Mouse (Mus musculus) C2C12 (cell line): ENCODE measurements around the gene Kank1. TPM values are rescaled to one million over a fixed set of nuclear protein-coding genes. Genes with fewer than 3 reads are reported as not detected.

Experiments used
- H3K27me3 ChIP-seq: one replicate; pipeline ENCODE4 v1.6.1; 2011; ENCODE audit not compliant: control insufficient read depth, insufficient read depth, insufficient read length
- H3K36me3 ChIP-seq: one replicate; pipeline ENCODE4 v1.6.1; 2011; ENCODE audit not compliant: control insufficient read depth, insufficient read depth
- H3K4me3 ChIP-seq: one replicate; pipeline ENCODE4 v1.5.1; 2011; ENCODE audit warnings: mild to moderate bottlenecking, control low read depth; ENCODE audit not compliant: poor library complexity, insufficient read depth, severe bottlenecking
- H3K79me2 ChIP-seq: one replicate; pipeline ENCODE4 v1.6.1; 2011; ENCODE audit not compliant: control insufficient read depth, insufficient read depth
- H3K79me3 ChIP-seq: one replicate; pipeline ENCODE4 v1.6.1; 2011; ENCODE audit warnings: low read depth, control low read depth
- H3ac ChIP-seq: one replicate; pipeline ENCODE3; 2011; ENCODE audit warnings: low read depth; ENCODE audit not compliant: control insufficient read depth, insufficient read length
- CEBPB ChIP-seq: IDR thresholded peaks from one replicate; pipeline ENCODE4 v1.6.1; 2011; ENCODE audit warnings: low read depth, mild to moderate bottlenecking, control low read depth, moderate library complexity
- CTCF ChIP-seq: IDR thresholded peaks from one replicate; pipeline ENCODE4 v1.5.1; 2011; ENCODE audit not compliant: control insufficient read depth, insufficient read depth, insufficient read length
- FOSL1 ChIP-seq: IDR thresholded peaks from one replicate; pipeline ENCODE4 v1.8.0; 2011; ENCODE audit warnings: mild to moderate bottlenecking, low read length; ENCODE audit not compliant: poor library complexity, insufficient read depth, severe bottlenecking
- MAX ChIP-seq: IDR thresholded peaks from one replicate; pipeline ENCODE4 v1.6.1; 2011; ENCODE audit warnings: mild to moderate bottlenecking, control low read depth
- MYOD1 ChIP-seq: IDR thresholded peaks from one replicate; pipeline ENCODE4 v1.6.1; 2011; ENCODE audit warnings: low read depth; ENCODE audit not compliant: control insufficient read depth, insufficient read length
- MYOG ChIP-seq: IDR thresholded peaks from one replicate; pipeline ENCODE4 v1.6.1; 2011; ENCODE audit not compliant: control insufficient read depth, insufficient read length; ENCODE audit errors: extremely low read depth
- USF1 ChIP-seq: IDR thresholded peaks from one replicate; pipeline ENCODE4 v1.6.1; 2011; ENCODE audit warnings: low read depth, mild to moderate bottlenecking, control low read depth, moderate library complexity
- polyA plus RNA-seq: library from polyadenylated mRNA; unstranded; fragments of >200 nt; fragmentation: generic; extraction: Trizol; gene quantifications from one replicate; pipeline ENCODE4 v1.2.1, GENCODE M21; 2012; ENCODE audit warnings: missing spikeins

Gene Kank1
- polyA plus RNA-seq, 1 experiment: 0.49 TPM

DNA sequence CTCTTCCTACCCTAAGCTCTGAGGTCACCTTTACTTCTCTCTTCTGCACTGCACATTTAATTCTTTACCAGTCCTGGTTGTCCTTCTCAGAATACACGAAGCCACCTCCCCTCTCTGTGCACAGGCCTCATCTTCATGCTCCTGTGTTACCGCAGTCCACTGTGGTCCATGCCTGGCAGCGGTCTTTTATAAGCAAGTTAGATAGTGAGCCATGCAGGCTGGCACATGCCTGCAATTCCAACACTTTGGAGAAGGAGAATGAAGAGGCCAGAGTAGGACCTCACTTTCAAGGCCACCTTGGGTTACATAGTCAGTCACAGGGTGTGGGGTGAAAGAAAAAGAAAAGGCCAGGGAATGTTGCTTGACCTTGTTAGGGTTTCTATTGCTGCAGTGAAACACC is 16.9 kb downstream of the Kank1 start:
- Histone ChIP-seq H3K27me3 (peaks cover 8% of the 10 kb centered on the region), H3K4me3 (no peak overlapping the region), H3K36me3 (no peaks in the 10 kb centered on the region), H3K79me3 (no peaks in the 10 kb centered on the region), H3K79me2 (no peaks in the 10 kb centered on the region), H3ac (no peak overlapping the region)
- TF ChIP-seq CTCF (no peak), FOSL1 (no peak), USF1 (no peak), MYOD1 (no peak), MAX (no peak), MYOG (no peak), CEBPB (no peak)

DNA sequence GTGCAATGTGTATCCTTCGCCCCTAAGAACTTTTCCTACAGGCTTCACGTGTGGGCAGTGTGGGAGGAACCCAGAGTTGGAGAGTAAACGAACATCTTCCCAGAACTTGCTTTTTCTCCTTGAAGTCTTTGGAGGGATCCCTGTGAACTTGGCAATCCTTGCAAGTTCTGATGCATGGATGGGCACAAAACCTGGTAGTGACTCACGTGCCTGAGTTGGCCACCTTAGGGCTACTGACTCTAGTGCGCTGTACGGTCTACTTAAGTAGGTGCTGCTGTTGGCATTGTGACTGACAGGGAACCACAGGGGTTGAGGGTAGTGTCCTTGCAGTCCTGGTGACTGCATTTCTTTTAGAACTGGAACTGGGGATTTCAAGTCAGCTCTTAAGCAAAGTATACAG is 21.5 kb downstream of the Kank1 start:
- no peaks in the 10 kb centered on the region for H3K79me2 ChIP-seq
- no peak for TF ChIP-seq USF1
- TF ChIP-seq MYOG: no peak
- TF ChIP-seq FOSL1: no peak
- no peak for TF ChIP-seq CEBPB
- TF ChIP-seq MYOD1: no peak
- no peak for TF ChIP-seq CTCF
- TF ChIP-seq MAX: no peak
- no peaks in the 10 kb centered on the region for H3K36me3 ChIP-seq
- peaks cover 5% of the 10 kb centered on the region for H3K27me3 ChIP-seq
- no peaks in the 10 kb centered on the region for H3K79me3 ChIP-seq
- H3K4me3 ChIP-seq: no peak overlapping the region
- H3ac ChIP-seq: no peak overlapping the region

DNA sequence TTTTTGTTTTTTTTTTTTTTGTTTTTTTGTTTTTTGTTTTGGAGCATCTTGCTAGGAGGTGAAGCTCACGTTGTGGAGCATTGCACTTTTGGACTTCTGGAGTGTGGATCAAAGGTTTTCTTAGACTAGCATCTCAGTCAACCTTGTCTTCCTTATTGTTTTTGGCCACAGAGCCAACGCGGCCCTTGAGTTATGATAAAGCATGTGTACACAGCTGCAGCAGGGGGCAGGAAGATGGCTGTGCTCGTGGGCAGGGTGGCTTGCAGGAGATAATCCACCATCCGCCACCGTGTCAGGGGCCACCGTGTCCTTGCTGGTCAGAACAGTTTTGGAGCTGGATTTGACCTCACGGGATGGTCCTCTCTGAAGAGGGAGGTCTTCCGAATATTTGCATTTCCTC is 29.4 kb downstream of the Kank1 start:
- Histone ChIP-seq H3K79me3 (no peaks in the 10 kb centered on the region), H3K36me3 (no peaks in the 10 kb centered on the region), H3K4me3 (no peak overlapping the region), H3K27me3 (no peaks in the 10 kb centered on the region), H3K79me2 (no peaks in the 10 kb centered on the region), H3ac (no peak overlapping the region)
- TF ChIP-seq MYOG (no peak), MYOD1 (no peak), USF1 (no peak), MAX (no peak), CTCF (no peak), CEBPB (no peak)

DNA sequence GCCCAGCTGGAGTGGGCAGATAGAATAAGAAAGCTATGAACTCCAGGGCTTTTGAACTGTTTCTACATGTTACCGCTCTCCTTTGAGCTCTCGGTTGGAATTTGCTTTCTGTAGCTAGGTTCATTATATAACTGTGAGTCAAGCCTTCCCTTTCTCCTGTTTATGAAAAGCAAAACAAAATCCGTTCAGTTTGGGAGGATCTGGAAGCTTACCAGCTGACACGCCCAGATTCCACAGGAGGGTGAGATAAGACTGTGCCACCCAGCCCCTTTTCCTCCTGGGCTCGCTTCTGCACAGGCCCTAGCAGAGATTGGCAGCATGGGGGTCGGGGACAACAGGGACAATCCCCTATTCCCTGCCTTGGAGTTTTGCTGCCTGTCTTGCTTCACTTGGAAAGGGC is 30.5 kb downstream of the Kank1 start:
- Histone ChIP-seq H3K4me3 (no peak overlapping the region), H3ac (no peak overlapping the region)
- no peak for TF ChIP-seq CEBPB
- TF ChIP-seq USF1: no peak
- TF ChIP-seq MAX: no peak
- TF ChIP-seq MYOD1: no peak
- no peak for TF ChIP-seq FOSL1
- TF ChIP-seq CTCF: no peak
- TF ChIP-seq MYOG: no peak

DNA sequence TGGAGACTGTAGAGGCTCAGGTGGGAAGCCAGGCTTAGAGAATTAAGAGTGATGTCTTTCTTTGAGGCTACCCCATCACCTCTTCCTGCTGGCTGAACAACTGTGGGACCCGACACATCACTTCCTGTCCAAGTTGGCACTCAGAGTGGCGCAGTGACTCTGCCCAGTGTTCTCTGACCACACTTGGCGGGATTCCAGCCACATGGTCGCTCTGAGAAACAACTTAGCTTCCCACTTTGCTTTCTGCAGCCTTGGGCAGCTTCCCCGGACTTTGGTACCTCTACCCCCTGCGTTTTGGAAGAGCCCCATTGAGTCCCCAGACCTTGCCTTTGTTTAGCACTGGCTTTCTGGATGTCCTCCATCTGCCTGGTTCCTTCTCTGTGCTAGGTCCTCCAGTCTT is 31.8 kb downstream of the Kank1 start:
- H3K27me3 ChIP-seq: no peaks in the 10 kb centered on the region
- H3K79me2 ChIP-seq: no peaks in the 10 kb centered on the region
- H3K4me3 ChIP-seq: no peak overlapping the region
- no peak overlapping the region for H3ac ChIP-seq
- TF ChIP-seq MYOD1 (no peak), MYOG (no peak), FOSL1 (no peak), CEBPB (no peak), USF1 (no peak), MAX (no peak), CTCF (no peak)
- no peaks in the 10 kb centered on the region for H3K79me3 ChIP-seq
- no peaks in the 10 kb centered on the region for H3K36me3 ChIP-seq

More for the DNA sequence above, 30.5 kb downstream of the Kank1 start:
- Histone ChIP-seq H3K36me3 (no peaks in the 10 kb centered on the region), H3K79me2 (no peaks in the 10 kb centered on the region), H3K27me3 (no peaks in the 10 kb centered on the region), H3K79me3 (no peaks in the 10 kb centered on the region)

DNA sequence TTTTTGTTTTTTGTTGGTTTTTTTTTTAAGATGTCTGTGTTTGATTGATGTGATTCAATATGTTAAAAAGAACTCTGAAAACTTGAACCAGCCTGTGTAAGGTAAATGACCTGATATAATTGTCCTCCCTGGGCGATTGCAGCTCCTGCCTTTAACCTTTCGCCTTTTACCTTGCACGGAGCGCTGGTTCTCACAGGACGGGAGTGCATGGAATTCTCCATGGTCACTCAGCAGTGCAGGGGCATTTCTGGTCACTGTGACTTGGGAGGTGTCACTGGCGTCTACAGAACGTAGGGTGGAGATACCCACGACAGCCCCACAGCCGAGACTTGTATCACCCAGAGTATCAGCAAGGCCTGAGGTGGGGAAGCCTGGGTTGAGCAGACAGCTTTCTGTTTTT is 34.8 kb downstream of the Kank1 start:
- H3ac ChIP-seq: no peak overlapping the region
- no peaks in the 10 kb centered on the region for H3K36me3 ChIP-seq
- H3K79me3 ChIP-seq: no peaks in the 10 kb centered on the region
- no peaks in the 10 kb centered on the region for H3K79me2 ChIP-seq
- H3K27me3 ChIP-seq: no peaks in the 10 kb centered on the region
- TF ChIP-seq USF1 (no peak), CTCF (no peak), MYOD1 (no peak), FOSL1 (no peak), MYOG (no peak), MAX (no peak), CEBPB (no peak)
- H3K4me3 ChIP-seq: no peak overlapping the region
